Comparison of ENCODE assay signal across 20 mouse cellular contexts in genomic region chr14:31671635-31672320, GRCm38 (mm10). TPM values are rescaled to one million over a fixed set of nuclear protein-coding genes. Genes with fewer than 3 reads are reported as not detected.
DNase-seq lines count a peak whose midpoint lies in the region; ATAC-seq lines count a peak whose summit lies in the region.
"Had no signal": no experiment of that assay in that cellular context is flagged by ENCODE, and none has a peak within 500 bp of the region (broad histone marks: within the 10 kb centered on the region; RNA-seq: fewer than 3 reads in every experiment).

No protein-coding gene starts in this region.

- DNase-seq in forebrain, embryonic 10.5 days (ENCODE audit: extremely low spot score, low spot score): no peak
- peak; percentile 1 for DNase-seq in liver
- peak; percentile 27 for DNase-seq in limb, embryonic 10.5 days (ENCODE audit: low spot score)
- DNase-seq in cerebellum, adult 8-10 months: no peak
- no peak for DNase-seq in c-Kit-positive CD71-positive TER-119-positive erythroid progenitor cells, embryonic 14.5 days (ENCODE audit: low spot score)
- DNase-seq: cerebellum, adult 9-11 months; gastrocnemius, postnatal 14 days; liver, embryonic 13.5 days; lung, postnatal 14 days; right cerebral cortex, postnatal 14 days; thymus, postnatal 36 days had no signal

- H3K4me1 ChIP-seq in forebrain, embryonic 10.5 days: peaks cover 29% of the 10 kb centered on the region
- H3K4me1 ChIP-seq in forebrain, embryonic 16.5 days (replicated peaks; ENCODE audit: control insufficient read depth, insufficient read depth, low read length): peaks cover 15% of the 10 kb centered on the region
- H3K4me1 ChIP-seq in liver, embryonic 12.5 days: peaks cover 13% of the 10 kb centered on the region; the same call in 1 of the 2 replicates
- peaks cover 11% of the 10 kb centered on the region for H3K4me1 ChIP-seq in limb, embryonic 10.5 days

- H3K4me2 ChIP-seq in forebrain, embryonic 16.5 days (ENCODE audit: low read length): no peak overlapping the region
- no peak overlapping the region for H3K4me2 ChIP-seq in liver, embryonic 12.5 days
- H3K4me2 ChIP-seq: hindbrain, embryonic 14.5 days; kidney, embryonic 15.5 days; liver, embryonic 13.5 days; midbrain, embryonic 11.5 days had no signal

- no peak overlapping the region for H3K4me3 ChIP-seq in forebrain, embryonic 10.5 days
- no peak overlapping the region for H3K4me3 ChIP-seq in forebrain, embryonic 16.5 days (replicated peaks; ENCODE audit: low read length)
- no peak overlapping the region for H3K4me3 ChIP-seq in liver, embryonic 12.5 days
- no peak overlapping the region for H3K4me3 ChIP-seq in limb, embryonic 10.5 days
- H3K4me3 ChIP-seq: erythroblast, embryonic 14.5 days; kidney, embryonic 15.5 days; liver, embryonic 13.5 days had no signal

- H3K27ac ChIP-seq in forebrain, embryonic 10.5 days: peak overlapping the region; percentile 45; the same call in 1 of the 2 replicates
- H3K27ac ChIP-seq in forebrain, embryonic 16.5 days (ENCODE audit: low read length): no peak overlapping the region
- no peak overlapping the region for H3K27ac ChIP-seq in liver, embryonic 12.5 days
- H3K27ac ChIP-seq in limb, embryonic 10.5 days: 0 out of 2 replicates have a peak overlapping the region, but pooled peaks have one; percentile 30
- H3K27ac ChIP-seq: hindbrain, embryonic 14.5 days; kidney, embryonic 15.5 days; liver, embryonic 13.5 days had no signal

- 52% methylated on average over 10 of the region's 10 CpGs for WGBS in forebrain, embryonic 10.5 days
- WGBS in forebrain, embryonic 16.5 days: 50% methylated on average over 10 of the region's 10 CpGs
- 61% methylated on average over 10 of the region's 10 CpGs for WGBS in liver, embryonic 12.5 days (ENCODE audit: insufficient replicate concordance)
- 70% methylated on average over 10 of the region's 10 CpGs for WGBS in limb, embryonic 10.5 days

- H3K27me3 ChIP-seq in forebrain, embryonic 10.5 days (ENCODE audit: poor library complexity, severe bottlenecking): no peaks in the 10 kb centered on the region
- H3K27me3 ChIP-seq in forebrain, embryonic 16.5 days (replicated peaks; ENCODE audit: control insufficient read depth, insufficient read depth, low read length): no peaks in the 10 kb centered on the region
- no peaks in the 10 kb centered on the region for H3K27me3 ChIP-seq in liver, embryonic 12.5 days (replicated peaks)
- H3K27me3 ChIP-seq in limb, embryonic 10.5 days (ENCODE audit: low read depth, poor library complexity, severe bottlenecking): no peaks in the 10 kb centered on the region
- H3K27me3 ChIP-seq: kidney, embryonic 15.5 days; liver, embryonic 13.5 days; Patski had no signal

- ATAC-seq in forebrain, embryonic 16.5 days: no peak
- no peak for ATAC-seq in liver, embryonic 12.5 days
- peak; percentile 62 for ATAC-seq in megakaryocyte, adult 5-6 weeks (ENCODE audit: poor library complexity, severe bottlenecking)
- ATAC-seq: Patski had no signal

- H3K9me3 ChIP-seq in forebrain, embryonic 10.5 days: no peaks in the 10 kb centered on the region
- no peaks in the 10 kb centered on the region for H3K9me3 ChIP-seq in forebrain, embryonic 16.5 days (ENCODE audit: control insufficient read depth, low read length)
- no peaks in the 10 kb centered on the region for H3K9me3 ChIP-seq in liver, embryonic 12.5 days (replicated peaks)
- H3K9me3 ChIP-seq in limb, embryonic 10.5 days (replicated peaks): no peaks in the 10 kb centered on the region
- H3K9me3 ChIP-seq: kidney, embryonic 15.5 days; liver, embryonic 13.5 days had no signal

- no peak overlapping the region for H3K9ac ChIP-seq in forebrain, embryonic 16.5 days (replicated peaks; ENCODE audit: low read depth, low read length)
- no peak overlapping the region for H3K9ac ChIP-seq in liver, embryonic 12.5 days
- H3K9ac ChIP-seq: hindbrain, embryonic 14.5 days; kidney, embryonic 15.5 days; liver, embryonic 13.5 days had no signal

- H3K36me3 ChIP-seq in forebrain, embryonic 10.5 days (replicated peaks): peaks cover 11% of the 10 kb centered on the region
- peaks cover 3% of the 10 kb centered on the region for H3K36me3 ChIP-seq in forebrain, embryonic 16.5 days (ENCODE audit: control insufficient read depth, insufficient read depth)
- H3K36me3 ChIP-seq in liver, embryonic 12.5 days: peaks cover 9% of the 10 kb centered on the region
- peaks cover 13% of the 10 kb centered on the region for H3K36me3 ChIP-seq in limb, embryonic 10.5 days

RNA-seq across cellular contexts. Expression of gene Hacl1, which starts 30.7 kb away (rescaled TPM):
- 6.0 and 7.1 TPM in 2 replicates for polyA plus RNA-seq in forebrain, embryonic 10.5 days (2016; fragmentation: Nextera tagmentation; extraction: Ambion mirVana)
- polyA plus RNA-seq in forebrain, embryonic 16.5 days (2015; fragmentation: Nextera tagmentation; extraction: Ambion mirVana): 6.9 and 8.9 TPM in 2 replicates
- 7.4 and 9.8 TPM in 2 replicates for polyA plus RNA-seq in liver, embryonic 12.5 days (2016; fragmentation: Nextera tagmentation; extraction: Ambion mirVana)
- polyA plus RNA-seq in limb, embryonic 10.5 days (2016; fragmentation: Nextera tagmentation; extraction: Ambion mirVana): 6.1 and 9.4 TPM in 2 replicates
- total RNA-seq in megakaryocyte, adult 5-6 weeks (2015): 8.0 and 12.2 TPM in 2 replicates
- 14.6 and 18.1 TPM in 2 replicates for total RNA-seq in megakaryocyte, adult 5-6 weeks (2017)

RNA-seq across cellular contexts. Expression of gene Btd, which starts 30.9 kb away (rescaled TPM):
- 11.8 and 13.0 TPM in 2 replicates for polyA plus RNA-seq in forebrain, embryonic 10.5 days (2016; fragmentation: Nextera tagmentation; extraction: Ambion mirVana)
- 15.5 and 19.5 TPM in 2 replicates for polyA plus RNA-seq in forebrain, embryonic 16.5 days (2015; fragmentation: Nextera tagmentation; extraction: Ambion mirVana)
- polyA plus RNA-seq in liver, embryonic 12.5 days (2016; fragmentation: Nextera tagmentation; extraction: Ambion mirVana): 8.8 and 9.6 TPM in 2 replicates
- 12.1 and 16.3 TPM in 2 replicates for polyA plus RNA-seq in limb, embryonic 10.5 days (2016; fragmentation: Nextera tagmentation; extraction: Ambion mirVana)
- 14.8 and 17.0 TPM in 2 replicates for total RNA-seq in megakaryocyte, adult 5-6 weeks (2015)
- total RNA-seq in megakaryocyte, adult 5-6 weeks (2017): 11.3 and 18.5 TPM in 2 replicates

RNA-seq across cellular contexts. Expression of gene Gm49387, which starts 31.1 kb away (rescaled TPM):
- 0.10 and 1.5 TPM in 2 replicates for polyA plus RNA-seq in forebrain, embryonic 10.5 days (2016; fragmentation: Nextera tagmentation; extraction: Ambion mirVana)
- polyA plus RNA-seq in forebrain, embryonic 16.5 days (2015; fragmentation: Nextera tagmentation; extraction: Ambion mirVana): not detected in 2 replicates
- 0.37 and 1.3 TPM in 2 replicates for polyA plus RNA-seq in liver, embryonic 12.5 days (2016; fragmentation: Nextera tagmentation; extraction: Ambion mirVana)
- 0.36 and 0.50 TPM in 2 replicates for polyA plus RNA-seq in limb, embryonic 10.5 days (2016; fragmentation: Nextera tagmentation; extraction: Ambion mirVana)
- total RNA-seq in megakaryocyte, adult 5-6 weeks (2015): not detected in 2 replicates
- total RNA-seq in megakaryocyte, adult 5-6 weeks (2017): not detected in 2 replicates
- total RNA-seq: adrenal gland, adult 18-20 months; gastrocnemius, postnatal 14 days had no signal
- polyA plus RNA-seq: erythroblast, embryonic 14.5 days; hindbrain, embryonic 14.5 days; midbrain, embryonic 11.5 days had no signal

Comparison
In these comparisons a context has a peak if more than half of its experiments do, and no peak if none do; other contexts are left out.
1. H3K27ac ChIP-seq: peak in forebrain, embryonic 10.5 days (single experiment) and limb, embryonic 10.5 days (single experiment); none in forebrain, embryonic 16.5 days (single experiment) and liver, embryonic 12.5 days (single experiment).
2. DNase-seq: peak in liver (single experiment) and limb, embryonic 10.5 days (single experiment); none in forebrain, embryonic 10.5 days (single experiment), cerebellum, adult 8-10 months (single experiment) and c-Kit-positive CD71-positive TER-119-positive erythroid progenitor cells, embryonic 14.5 days (single experiment).